Mouse (Mus musculus) testis, adult 2 months (tissue): ENCODE data around the gene Sox6.

Experiments used
- CTCF ChIP-seq: fragments of 200-500 bp; IDR thresholded peaks from 2 replicates; pipeline ENCODE4 v1.5.1; 2012; ENCODE audit warnings: low read depth, mild to moderate bottlenecking, inconsistent platforms, low read length, moderate library complexity; ENCODE audit not compliant: control insufficient read depth, insufficient read depth, insufficient replicate concordance
- POLR2A ChIP-seq: fragments of 200-500 bp; IDR thresholded peaks from 2 replicates; pipeline ENCODE4 v1.6.1; 2012; ENCODE audit warnings: low read depth, mild to moderate bottlenecking, inconsistent platforms, low read length, moderate library complexity; ENCODE audit not compliant: control insufficient read depth

- TF ChIP-seq POLR2A (no peak), CTCF (no peak)
Observed at GRCm38 (mm10) chr7:115895831-115896230, 142.8 kb downstream of the Sox6 start.
